Mouse (Mus musculus): ENCODE measurements around the gene Dennd2a.

The Dennd2a gene

DNA sequence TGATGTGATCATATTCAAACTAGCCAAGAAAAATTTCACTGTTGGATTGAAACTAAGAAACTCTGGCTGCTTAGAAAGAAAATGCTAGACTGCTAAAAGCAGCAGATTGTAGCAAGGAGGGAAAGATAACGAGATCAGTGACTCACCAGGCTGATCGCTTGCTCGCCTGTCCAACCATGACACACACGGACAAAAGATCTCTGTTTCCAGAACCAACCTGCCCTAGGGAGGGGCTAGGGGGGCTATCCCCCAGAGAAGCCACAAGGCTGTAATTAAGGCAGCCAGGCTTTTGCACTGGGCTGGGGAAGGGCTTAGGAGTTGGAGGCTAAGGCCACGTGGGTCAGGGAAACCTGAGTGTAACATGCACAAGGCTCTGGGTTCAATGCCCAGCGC lies 41.9 kb downstream of the Dennd2a start:
- no peak for DNase-seq (ENCODE audit: low read depth)

DNA sequence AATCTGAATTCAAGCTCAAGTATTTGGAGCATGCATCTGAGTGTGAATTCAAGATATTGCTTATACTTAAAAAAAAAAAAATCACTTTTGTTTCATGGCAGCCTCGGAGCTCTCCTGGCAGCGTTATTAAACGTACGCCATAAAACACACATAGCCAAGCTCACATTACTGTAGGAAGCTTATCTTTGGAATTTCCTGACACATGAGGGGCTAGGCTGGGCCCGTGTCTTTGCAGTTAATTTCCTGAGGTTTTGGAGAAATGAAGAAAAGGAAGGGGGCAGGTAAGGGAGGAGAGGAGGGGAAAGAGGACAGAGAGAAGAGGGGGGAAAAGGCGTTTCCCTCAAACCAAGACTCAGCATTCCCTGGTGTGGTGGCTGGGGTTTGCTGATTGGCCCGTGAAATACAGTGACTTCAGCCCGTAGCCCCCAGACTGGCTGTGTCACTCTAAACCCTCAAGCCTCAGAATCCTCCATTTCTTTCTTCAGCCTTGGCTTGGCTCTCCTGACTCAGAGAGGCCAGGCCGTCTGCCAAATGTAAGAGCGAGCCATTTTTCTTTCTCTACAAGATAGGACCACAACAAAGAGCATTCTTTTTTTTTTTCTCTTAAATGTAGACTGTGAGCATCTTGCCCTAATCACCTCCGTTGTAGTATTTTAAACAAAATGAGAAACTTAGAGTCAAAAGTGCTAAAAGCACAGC lies 42.5 kb downstream of the Dennd2a start:
- DNase-seq (ENCODE audit: low read depth) = no peak

DNA sequence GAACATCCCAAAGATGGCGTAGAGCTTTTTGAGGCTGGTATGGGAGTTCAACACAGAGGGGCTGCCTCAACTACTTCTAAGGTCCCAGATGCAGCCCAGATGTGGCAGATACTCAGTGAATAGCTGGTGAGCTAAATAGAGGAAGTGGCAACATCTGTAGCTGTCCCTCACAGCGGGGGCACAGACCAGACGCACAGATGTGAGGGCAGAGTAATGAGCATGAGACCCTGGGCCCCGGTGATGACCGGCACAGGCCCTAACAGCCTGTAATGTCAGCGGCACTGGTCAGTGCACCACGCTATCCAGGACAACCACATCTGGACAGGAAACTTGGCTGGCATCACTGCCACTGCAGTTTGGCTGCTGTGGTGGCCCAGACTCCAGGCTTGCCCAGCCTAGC lies 54.2 kb downstream of the Dennd2a start:
- DNase-seq (ENCODE audit: low read depth) = no peak

DNA sequence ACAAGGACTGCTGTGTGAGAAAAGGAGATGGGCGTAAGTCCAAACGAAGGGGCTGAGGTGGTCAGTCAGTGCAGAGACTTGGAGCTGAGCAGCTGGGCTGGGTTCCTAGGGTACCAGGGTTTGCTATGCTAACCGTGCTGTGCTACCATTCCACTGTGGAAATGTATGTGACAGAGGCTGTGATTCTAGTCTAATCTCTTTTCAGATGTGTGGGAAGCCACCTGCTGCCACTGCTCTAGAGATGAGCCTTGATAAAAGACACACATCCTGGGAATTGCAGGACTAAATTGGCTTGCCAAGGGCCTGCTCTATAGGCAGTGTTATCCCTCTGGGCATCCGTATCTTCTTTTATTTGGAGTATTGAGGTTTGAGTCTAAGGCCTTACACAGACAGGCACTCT lies 60.5 kb downstream of the Dennd2a start:
- DNase-seq (ENCODE audit: low read depth) = no peak

DNA sequence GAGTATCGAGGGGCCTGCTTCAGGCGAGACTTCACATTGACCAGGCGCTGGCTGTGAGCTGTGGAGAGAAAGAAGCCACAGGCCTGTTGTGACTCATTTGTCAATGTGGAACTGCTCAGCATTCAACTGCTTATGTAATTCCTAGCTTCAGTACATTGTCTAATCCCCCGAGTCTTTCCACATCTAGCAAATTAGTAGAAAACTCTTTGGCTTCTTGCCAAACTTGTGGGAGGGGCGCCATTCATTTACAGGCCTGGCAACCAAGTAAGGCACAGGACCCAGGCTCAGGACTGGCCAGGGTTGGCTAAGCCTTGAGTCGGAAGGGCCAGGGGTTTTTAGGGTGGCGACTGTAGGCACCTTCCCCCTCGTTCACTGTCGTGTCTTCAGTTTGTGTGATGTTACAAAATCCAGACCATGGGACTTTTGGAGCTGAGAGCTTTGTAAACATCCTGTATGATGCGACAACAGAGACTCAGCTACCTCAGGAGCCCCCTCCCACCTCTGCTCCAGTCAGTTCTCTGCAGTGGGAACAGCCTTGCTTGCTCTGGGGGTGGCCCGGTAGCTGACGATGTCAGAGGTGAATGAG lies 64.4 kb downstream of the Dennd2a start:
- no peak for DNase-seq (ENCODE audit: low read depth)

DNA sequence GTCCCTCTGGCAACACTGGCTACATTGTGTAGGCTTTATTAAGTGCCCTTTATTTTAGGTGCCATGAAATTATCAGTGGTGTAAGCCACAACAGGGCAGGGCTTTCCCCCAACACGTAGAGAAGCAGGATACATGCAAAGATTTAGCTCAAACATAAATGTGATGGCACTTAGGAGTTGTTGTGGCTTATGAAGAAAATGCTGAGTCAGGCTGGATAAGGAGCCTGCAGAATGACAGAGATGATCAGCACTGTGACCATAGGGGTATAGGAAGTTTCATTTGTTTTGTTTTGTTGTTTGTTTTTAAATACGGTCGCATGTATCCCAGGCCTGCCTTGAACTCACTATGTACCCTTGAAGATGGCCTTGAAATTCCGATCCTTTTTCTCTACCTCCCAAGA lies 65.5 kb downstream of the Dennd2a start:
- DNase-seq (ENCODE audit: low read depth) = no peak

DNA sequence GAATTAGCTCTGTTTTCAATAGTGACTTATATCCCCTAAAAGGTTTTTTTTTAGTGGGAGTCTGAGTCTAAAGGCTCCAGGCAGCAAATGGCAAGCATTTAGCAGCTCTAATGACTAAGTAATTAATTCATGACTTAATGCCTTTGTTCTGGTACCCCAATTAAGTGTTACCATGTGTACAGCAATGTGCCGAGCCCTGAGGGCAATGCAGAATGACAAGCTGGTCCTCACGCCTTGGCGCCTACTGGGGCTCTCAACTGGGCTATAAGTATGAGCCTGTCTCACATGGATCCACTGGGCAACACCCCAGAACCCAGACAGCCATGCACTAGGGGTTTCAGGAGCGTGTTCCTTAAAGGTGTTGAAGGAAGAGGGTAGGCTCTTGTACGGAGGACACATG lies 66.5 kb downstream of the Dennd2a start:
- no peak for DNase-seq (ENCODE audit: low read depth)

DNA sequence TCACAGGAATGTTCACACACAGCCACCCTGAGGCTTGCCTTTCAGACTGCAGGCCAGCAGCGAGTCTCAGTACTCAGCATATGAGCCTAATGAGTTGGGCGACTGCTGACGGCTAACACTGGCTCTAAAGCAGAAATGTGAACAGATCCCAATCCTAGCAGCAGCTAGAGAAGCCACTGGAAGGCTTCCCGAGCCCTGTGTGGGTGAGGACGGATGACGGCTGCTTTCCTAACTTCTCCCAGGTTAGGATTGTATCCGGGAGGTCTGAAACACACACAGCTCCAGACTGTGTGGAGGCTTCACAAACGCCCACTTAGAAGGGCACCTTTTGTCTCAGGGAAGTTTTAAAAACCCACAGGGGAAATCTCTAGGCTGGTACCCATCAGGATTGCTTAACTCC lies 69.4 kb downstream of the Dennd2a start:
- DNase-seq (ENCODE audit: low read depth) = no peak

DNA sequence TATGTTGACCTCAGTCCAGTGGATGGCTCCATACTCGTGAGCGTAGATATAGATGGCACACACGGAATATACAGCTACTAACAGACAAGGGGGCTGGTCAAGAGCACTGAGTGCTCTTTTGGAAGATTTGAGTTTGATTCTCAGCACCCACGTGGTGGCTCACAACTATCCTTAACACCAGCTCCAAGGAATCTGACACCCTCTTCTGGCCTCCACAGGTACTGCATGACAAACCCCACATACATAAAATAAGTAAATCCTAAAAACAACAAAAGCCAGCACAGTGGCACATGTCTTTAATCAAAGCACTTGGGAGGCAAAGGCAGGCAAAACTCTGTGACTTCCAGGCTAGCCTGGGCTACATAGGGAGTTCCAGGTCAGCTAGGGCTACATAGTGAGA lies 74.0 kb downstream of the Dennd2a start:
- no peak for DNase-seq (ENCODE audit: low read depth)

DNA sequence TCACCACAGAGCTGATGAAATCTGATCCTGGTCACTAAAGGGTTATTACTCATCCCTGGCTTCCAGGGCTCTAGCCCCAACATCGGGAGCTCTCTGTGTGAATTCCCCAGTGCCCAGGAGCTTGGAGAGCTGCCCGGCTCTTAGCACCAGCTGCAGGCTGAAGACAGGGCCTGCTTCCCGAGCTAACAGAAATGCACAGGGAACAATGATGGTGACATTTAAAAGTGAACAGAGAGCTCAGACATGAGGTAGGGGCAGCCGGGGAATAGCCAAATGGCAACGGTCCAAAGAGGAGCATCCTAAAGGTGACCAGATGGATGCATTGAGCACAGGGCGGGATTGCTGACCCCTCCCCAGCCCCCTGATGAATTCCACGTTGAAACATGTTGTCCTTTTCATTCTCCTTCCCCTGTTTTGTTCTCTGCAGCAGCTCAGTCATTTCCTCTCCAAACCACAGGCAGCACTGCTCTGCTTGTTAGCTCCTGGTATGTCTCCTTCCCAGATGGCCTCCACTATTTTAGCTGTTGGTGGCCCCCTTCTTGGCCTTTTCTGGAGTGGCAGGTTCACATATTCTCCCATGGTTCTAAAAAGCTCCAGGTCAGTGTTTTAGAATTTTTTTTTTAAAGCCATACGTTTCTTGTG lies 79.0 kb downstream of the Dennd2a start:
- no peak for DNase-seq (ENCODE audit: low read depth)

DNA sequence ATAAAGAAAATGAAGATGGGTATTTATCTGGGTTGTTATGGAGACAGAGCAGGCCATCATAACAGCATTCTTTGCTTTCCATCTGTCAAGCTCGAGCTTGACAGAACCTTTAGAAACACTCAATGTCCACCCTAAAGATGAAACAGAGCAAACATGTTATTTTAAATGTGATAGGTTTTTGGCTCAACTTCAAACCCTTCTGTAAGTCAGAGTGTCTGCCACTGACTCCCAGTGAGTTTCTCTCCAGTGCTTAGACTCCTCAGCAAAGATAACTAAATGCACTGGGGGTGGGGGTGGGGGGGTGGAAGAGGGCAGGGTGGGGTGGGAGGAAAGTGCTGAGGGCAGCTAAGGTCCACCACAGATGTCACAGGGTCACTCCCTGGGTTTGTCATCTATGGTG lies 81.0 kb downstream of the Dennd2a start:
- no peak for DNase-seq (ENCODE audit: low read depth)

DNA sequence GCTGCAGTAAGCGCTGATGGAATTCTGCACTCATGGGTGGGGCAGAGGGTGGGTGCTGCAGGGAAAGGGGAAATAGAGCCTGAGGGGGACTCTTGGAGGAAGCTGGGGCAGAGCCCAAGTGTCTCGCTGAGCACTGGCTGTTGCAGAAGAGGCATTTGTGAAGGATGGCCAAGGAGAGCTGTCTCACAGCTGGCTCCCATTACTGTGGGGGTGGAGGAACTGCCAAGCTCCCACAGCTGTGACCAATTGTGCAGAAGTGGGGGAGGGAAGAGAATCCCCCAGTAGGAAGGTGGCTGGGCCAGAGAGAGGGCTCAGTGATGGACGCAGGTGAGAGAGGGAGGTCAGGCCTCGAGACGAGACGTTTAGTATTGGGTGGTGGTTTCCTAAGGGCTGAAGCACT lies 83.2 kb downstream of the Dennd2a start:
- DNase-seq (ENCODE audit: low read depth) = no peak

DNA sequence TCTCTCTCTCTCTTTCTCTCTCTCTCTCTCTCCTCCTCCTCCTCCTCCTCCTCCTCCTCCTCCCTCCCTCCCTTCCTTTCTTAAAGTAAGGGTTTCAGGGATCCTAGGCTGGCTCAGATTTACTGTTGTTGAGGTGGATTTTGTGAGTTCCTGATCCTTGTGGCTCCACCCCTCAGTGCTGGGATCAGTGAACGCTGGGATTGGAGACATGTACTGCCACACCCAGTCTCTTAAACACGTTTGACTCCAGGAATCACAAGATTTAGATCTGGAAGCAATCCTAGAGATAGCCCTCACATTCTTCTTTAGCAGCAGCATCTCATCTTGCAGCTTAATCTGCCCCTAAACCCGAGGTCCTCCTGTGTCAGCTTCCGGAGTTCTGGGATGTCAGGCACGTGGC lies 84.8 kb downstream of the Dennd2a start:
- no peak for DNase-seq (ENCODE audit: low read depth)

DNA sequence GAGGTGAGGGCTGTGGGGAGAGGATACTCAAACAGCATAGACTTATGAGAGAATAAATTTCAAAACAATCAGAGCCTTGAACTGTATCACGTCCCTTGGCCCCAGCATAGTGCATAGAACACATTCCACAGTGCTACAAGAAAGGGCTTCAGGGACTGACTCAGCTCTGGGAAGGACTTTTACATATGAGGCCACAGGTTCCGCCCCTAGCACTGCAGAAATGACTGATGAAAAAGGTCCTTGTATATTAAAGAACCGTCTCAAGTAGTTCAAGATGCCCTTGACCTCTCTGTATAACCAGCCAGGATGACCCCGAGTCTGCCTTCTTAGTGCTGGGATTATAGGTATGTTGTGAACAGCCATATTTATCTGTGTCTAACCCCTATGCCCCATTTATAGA lies 85.4 kb downstream of the Dennd2a start:
- DNase-seq (ENCODE audit: low read depth) = no peak

DNA sequence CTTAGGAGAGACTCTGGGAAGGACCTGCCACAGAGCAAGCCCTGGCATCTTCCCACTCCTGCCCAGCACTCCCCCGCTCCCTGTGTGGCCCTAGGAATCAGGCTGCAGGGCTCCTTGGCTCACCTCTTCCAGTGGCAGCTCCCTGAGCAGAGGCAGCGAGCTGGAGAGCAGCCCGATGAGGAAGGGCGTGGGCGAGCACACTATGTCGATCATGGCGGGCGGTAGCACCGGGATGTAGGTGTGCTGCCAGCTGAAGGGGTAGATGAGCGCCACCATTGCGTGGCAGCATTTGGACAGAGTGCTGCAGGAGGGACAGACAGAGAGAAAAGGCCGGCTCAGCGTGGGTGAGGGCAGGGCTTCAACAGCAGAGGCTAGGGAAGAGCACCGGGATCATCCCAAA lies 87.6 kb downstream of the Dennd2a start:
- no peak for DNase-seq (ENCODE audit: low read depth)

DNA sequence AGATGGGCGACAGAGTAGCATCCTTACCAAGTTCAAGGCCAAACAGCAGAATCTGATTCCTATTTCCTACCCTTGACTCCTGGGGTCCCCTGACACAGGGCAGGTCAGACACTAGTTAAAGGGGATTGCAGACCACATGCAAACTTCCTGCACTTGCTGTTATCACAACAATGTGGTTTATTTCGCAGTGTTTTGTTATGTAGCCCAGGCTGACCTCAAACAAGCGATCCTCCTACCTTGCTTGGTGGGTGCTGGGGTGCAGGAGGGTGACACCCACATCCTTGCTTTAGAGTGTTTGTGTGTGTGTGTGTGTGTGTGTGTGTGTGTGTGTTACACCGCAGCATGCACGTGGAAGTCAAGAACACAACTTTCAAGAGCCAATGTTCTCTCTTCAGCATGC lies 88.2 kb downstream of the Dennd2a start:
- no peak for DNase-seq (ENCODE audit: low read depth)

DNA sequence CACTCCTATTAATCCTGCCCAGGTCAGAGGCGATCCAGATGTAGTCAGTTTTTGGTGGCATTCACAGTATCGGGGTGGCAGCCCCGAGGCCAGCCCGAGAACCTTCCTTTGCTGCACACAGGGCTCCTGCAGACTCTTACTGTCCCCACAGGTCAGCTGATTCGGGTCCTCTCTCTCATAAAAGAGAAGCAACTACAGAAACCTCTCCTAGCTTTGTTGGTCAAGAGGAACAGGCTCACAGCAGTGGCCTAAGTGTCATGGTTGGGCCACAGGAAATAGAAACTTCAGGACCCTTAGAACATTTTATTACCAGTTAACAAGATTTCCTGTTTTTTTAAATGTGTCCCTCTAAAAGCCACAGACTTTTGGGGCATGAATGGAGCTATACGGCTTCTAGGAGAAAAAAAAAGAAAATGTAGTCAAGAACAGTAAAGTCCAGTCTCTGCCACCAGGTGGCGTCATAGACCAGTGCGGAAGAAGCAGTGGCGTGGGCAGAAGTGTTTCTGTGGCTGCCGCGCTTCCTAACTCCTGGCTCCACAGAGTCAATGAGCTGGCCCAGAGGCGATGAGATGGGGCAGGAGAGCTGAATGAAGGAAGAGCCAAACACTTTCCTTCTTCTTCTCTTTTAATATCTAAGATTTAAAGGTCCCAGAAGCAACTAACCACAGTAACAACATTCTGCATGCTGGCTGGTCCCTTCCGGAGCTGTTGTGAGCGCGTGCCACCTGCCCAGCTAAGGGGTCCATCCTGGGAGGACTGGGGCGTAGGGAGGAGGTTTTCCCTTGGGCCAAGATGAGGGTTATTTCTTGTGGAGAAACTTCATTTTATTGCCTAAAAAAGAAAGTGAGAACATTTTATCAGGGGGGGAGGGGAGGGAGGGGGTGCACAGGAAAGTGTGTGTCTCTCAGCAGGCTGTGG lies 94.8 kb downstream of the Dennd2a start:
- DNase-seq (ENCODE audit: low read depth) = peak; percentile 68

DNA sequence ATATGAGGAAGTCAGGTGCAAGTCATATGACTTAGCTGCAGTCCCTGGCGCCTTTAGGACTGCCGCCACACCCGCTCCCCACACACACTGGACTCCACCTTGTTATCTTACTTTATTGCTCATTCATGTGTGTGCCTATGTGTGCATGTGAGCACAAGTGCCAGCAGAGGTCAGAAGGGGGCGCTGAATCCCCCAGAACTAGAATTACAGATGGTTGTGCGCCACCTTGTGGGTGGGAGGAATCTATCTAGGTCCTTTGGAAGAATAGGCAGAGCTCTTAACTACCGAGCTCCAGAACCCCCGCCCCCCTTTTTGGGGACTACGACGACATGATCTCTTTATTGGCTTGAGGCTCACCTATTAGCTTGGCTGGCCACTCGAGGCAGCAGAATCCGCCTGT lies 97.6 kb downstream of the Dennd2a start:
- no peak for DNase-seq (ENCODE audit: low read depth)

DNA sequence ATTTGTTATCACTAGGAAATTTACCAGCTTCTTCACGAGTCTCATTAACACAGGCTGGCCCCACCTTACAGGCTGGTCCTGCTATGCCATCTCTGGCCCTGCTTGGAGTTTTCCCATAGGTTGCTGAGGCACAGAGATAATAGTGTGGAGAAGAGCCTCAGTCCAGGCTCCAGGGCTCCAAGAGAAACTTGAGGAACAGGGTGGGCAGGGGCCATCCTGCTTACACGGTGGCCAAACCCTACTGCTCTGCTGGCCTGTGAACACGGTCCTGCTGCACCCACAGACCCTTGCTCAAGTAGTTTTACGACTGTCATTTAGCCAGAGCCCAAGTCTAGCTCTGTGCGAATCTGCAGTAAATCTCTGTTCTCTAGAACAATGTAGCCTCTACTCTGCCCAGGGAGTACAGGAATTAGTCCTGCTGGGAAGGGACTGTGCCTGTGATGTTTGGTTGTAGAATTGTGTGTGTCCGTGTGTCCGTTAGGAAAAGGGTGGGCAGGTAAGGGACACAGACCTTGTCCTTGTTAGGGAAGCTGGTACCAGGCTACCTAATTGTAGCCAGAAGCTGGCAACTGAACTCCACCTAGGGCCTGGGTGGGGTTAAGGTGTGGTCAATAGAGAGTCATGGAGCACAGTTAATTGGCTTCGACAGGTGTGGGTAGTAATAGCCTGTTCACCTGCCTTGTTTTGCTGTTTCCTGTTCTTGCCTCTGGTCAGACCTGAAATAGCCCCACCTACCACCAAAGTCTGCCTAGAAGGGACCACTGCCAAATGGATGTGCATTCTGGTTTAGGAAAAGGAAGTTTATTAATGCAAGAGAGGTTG lies 102.1 kb downstream of the Dennd2a start:
- DNase-seq (ENCODE audit: low read depth) = no peak

DNA sequence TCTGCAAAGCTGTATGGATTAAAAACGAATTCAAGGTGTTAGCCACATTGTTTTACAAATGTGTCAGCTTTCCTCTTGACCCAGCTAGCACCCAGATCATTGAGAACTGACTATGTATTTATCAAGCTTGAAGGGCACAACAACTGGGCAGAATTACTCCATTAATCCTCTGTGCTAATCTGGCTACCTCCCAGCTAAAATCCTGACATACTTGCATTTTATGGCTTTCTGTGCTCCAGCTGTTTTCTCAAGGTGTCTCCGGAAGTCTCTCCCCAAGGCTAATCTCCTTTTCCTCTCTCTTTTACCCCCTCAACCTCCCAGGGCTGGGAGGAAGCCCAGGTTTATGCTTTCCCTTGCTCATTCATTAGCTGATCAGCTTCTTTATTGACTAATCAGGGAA lies 103.1 kb downstream of the Dennd2a start:
- DNase-seq (ENCODE audit: low read depth) = no peak

DNA sequence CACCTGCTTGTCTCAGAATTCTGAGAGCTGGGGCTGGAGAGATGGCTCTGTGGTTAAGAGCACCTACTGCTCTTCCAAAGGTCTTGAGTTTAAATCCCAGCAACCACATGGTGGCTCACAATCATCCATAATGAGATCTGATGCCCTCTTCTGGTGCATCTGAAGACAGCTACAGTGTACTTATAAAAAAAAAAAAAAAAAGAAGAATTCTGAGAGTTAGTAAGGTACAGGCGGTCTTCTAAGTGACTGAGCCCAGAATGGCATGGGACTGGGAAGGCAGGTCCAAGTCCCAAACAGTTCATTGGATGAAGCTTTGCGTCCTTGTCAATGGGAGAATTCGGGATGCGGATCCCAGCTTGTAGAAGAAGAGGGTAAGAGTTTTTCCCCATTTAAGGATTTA lies 104.1 kb downstream of the Dennd2a start:
- DNase-seq (ENCODE audit: low read depth) = no peak

DNA sequence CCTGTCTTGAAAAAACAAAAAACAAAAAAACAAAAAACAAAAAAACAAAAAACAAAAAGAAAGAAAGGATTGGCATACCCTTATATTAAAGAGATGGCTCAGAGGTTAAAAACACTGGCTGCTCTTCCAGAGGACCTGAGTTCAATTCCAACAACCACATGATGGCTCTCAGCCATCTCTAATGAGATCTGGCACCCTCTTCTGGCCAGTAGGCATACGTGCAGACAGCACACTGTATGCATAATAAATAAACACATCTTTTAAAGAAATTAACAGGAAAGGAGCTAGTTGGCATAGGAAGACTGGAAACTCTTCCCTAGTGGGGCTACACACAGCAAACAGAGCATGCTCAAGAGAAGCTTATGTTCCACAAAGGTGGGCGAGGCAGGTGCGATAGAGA lies 106.6 kb downstream of the Dennd2a start:
- DNase-seq (ENCODE audit: low read depth) = no peak

Measured in c-Kit-positive CD71-positive TER-119-negative erythroid progenitor cells, embryonic 14.5 days (primary cell).